Mouse (Mus musculus) heart, postnatal 0 days (tissue): ENCODE measurements around the gene Adamts16. TPM values are rescaled to one million over a fixed set of nuclear protein-coding genes. Genes with fewer than 3 reads are reported as not detected.

Source experiments
- ATAC-seq: fragments of 200-750 bp; cut with Nextera tagmentation; 2 replicates; pipeline ENCODE4 v1.8.0; 2017; ENCODE audit warnings: low read depth, moderate number of reproducible peaks, moderate library complexity; ENCODE audit not compliant: insufficient read depth
- DNase-seq: peaks from one replicate; pipeline ENCODE4 v3.0.0-alpha.2; 2016; ENCODE audit warnings: low spot score
- H3K27ac ChIP-seq: fragments of 300-500 bp; sonication (generic); 2 replicates; pipeline ENCODE4 v1.5.1; 2014; ENCODE audit warnings: low read depth, mild to moderate bottlenecking
- H3K27me3 ChIP-seq: fragments of 300-500 bp; sonication (generic); 2 replicates; pipeline ENCODE4 v1.6.1; 2014; ENCODE audit warnings: low read length, mixed read lengths; ENCODE audit not compliant: control insufficient read depth, insufficient read depth
- H3K36me3 ChIP-seq: fragments of 300-500 bp; sonication (generic); replicated peaks from 2 replicates; pipeline ENCODE4 v1.6.1; 2014; ENCODE audit warnings: low read length, mixed read lengths; ENCODE audit not compliant: control insufficient read depth, insufficient read depth
- H3K4me1 ChIP-seq: fragments of 300-500 bp; sonication (generic); 2 replicates; pipeline ENCODE4 v1.6.1; 2014; ENCODE audit warnings: antibody characterized with exemption; ENCODE audit not compliant: control insufficient read depth, insufficient read depth
- H3K4me2 ChIP-seq: fragments of 300-500 bp; sonication (generic); 2 replicates; pipeline ENCODE4 v1.6.1; 2014; ENCODE audit warnings: low read depth, mild to moderate bottlenecking, low read length, moderate library complexity
- H3K4me3 ChIP-seq: fragments of 300-500 bp; sonication (generic); 2 replicates; pipeline ENCODE4 v1.5.1; 2014; ENCODE audit warnings: low read depth, low read length
- H3K9ac ChIP-seq: fragments of 300-500 bp; sonication (generic); replicated peaks from 2 replicates; pipeline ENCODE4 v1.6.1; 2014; ENCODE audit warnings: low read depth, low read length, mixed read lengths
- H3K9me3 ChIP-seq: fragments of 300-500 bp; sonication (generic); replicated peaks from 2 replicates; pipeline ENCODE4 v1.6.1; 2016; ENCODE audit warnings: low read length; ENCODE audit not compliant: control insufficient read depth
- CTCF ChIP-seq: IDR thresholded peaks from 2 replicates; pipeline ENCODE4 v1.5.1; 2016; ENCODE audit warnings: antibody characterized with exemption, control low read depth, low read depth
- EP300 ChIP-seq: IDR thresholded peaks from 2 replicates; pipeline ENCODE4 v1.6.1; 2016; ENCODE audit warnings: antibody characterized with exemption, low read depth
- WGBS: fragments of 180-500 bp; shearing (Covaris S2); extraction: QIAGEN DNeasy Blood & Tissue Kit; methylation state at CpG from one replicate; pipeline ENCODE4 v1.1.7; 2014; 5-methylcytosine and 5-hydroxymethylcytosine counted together
- polyA plus RNA-seq: library from polyadenylated mRNA; unstranded; fragments of >200 nt; fragmentation: Nextera tagmentation; extraction: Ambion mirVana; gene quantifications from 2 replicates; pipeline ENCODE4 v1.2.1, GENCODE M21; 2015
- total RNA-seq: library from RNA; depleted of rRNA; stranded (reverse); fragments of >200 nt; gene quantifications from 2 replicates; pipeline ENCODE4 v1.2.3, GENCODE M21; 2014; ENCODE audit warnings: low replicate concordance

Gene Adamts16
- total and polyA plus RNA-seq, 2 experiments from 2014 or later, result 0.05 to 0.57 TPM

- no peak overlapping the region for H3K27ac ChIP-seq
- H3K9me3 ChIP-seq, result no peaks in the 10 kb centered on the region
- no peak overlapping the region for H3K9ac ChIP-seq
- no peaks in the 10 kb centered on the region for H3K36me3 ChIP-seq
- WGBS, result 70% methylated on average over 4 of the region's 4 CpGs
- no peak overlapping the region for H3K4me2 ChIP-seq
- DNase-seq (no peak), ATAC-seq (no peak)
- TF ChIP-seq CTCF, result no peak
- no peak for TF ChIP-seq EP300
- no peaks in the 10 kb centered on the region for H3K4me1 ChIP-seq
- H3K4me3 ChIP-seq, result no peak overlapping the region
- H3K27me3 ChIP-seq, result no peaks in the 10 kb centered on the region
Observed at GRCm38 (mm10) chr13:70698812-70699387, 142.7 kb downstream of the Adamts16 start.

DNA sequence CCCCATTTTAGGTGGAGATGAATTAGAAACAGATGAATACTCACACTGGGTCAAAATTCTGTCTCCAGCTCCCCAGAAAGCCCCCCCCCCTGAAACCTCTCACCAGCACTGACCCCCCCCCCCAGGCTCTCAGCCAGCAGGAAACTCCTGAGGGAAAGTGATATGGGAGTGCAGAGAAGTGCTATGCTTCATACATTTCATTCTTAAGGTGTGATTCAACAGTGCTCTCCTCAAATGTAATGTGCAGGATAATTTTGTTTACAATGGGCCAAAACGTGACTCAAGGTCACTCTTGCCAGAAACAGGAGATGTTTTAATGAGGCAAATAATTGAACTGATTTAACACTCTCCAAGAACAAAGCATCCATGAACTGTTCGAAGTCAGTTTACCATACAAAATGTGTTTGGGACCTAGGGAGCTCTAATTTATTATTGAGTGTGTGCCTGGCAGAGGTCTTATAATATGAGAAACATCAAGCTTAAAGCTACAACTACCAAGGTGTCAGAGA lies 152.1 kb downstream of the Adamts16 start:
- no peaks in the 10 kb centered on the region for H3K27me3 ChIP-seq
- no peaks in the 10 kb centered on the region for H3K9me3 ChIP-seq
- H3K9ac ChIP-seq, result no peak overlapping the region
- no peak for DNase-seq
- no peak overlapping the region for H3K27ac ChIP-seq
- no peak overlapping the region for H3K4me3 ChIP-seq
- no peak overlapping the region for H3K4me2 ChIP-seq
- H3K36me3 ChIP-seq, result no peaks in the 10 kb centered on the region
- no peak for TF ChIP-seq CTCF
- no peak for TF ChIP-seq EP300
- WGBS, result 44% methylated on average over 2 of the region's 2 CpGs
- ATAC-seq, result no peak
- H3K4me1 ChIP-seq, result no peaks in the 10 kb centered on the region

DNA sequence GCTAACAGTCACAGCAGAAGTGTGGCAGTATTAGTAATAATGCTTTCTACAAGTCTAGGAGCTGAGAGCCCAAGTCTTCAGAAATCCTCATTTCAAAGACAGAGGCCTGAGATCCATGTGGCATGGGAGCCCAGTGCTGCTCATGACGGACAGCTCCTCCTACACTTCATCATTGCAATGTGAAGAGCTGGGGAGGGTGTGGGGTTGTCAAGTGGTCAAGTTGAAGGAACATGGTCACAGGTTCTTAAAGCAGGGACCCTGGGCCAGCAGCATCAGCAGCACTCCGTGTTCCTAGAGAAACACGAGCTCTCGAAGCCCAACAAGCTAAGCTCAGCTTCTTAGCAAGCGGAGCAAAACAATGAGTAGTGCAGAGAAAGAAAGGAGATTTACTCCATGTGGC lies 155.8 kb downstream of the Adamts16 start:
- Histone ChIP-seq H3K9me3 (no peaks in the 10 kb centered on the region), H3K9ac (no peak overlapping the region), H3K27ac (no peak overlapping the region), H3K36me3 (no peaks in the 10 kb centered on the region), H3K4me3 (no peak overlapping the region), H3K4me2 (no peak overlapping the region), H3K4me1 (no peaks in the 10 kb centered on the region), H3K27me3 (no peaks in the 10 kb centered on the region)
- no peak for TF ChIP-seq CTCF
- TF ChIP-seq EP300, result no peak
- no peak for ATAC-seq
- DNase-seq, result no peak
- WGBS, result 57% methylated on average over 5 of the region's 5 CpGs

DNA sequence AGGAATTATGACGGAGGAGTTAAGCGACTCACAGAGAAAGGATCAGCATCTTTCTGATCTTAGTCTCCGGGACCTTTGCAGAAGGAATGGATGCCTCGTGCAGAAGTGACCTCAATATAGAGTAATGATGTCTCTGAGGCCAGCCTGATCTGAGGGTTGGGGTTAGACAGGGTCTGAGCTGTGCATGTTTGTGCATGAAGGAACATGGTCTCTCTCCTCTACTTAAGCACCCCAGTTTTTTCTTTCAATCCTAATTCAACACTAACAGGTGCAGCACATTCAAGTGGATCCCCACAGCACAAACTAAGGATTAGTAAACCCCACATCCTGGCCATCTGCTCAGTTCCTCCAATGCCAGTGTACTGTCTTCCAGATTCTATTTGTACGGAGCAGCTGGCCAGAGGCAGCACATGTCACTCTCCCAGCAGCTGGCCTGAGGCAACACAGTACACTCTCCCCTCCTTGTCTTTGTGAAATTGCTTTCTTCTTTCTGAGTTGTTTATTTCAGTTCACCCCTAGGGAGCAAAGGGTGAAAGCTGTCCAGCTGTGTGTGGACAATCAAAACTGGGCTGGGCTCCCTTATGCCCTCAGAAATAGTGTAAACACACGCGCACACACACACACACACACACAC lies 156.5 kb downstream of the Adamts16 start:
- H3K4me3 ChIP-seq, result no peak overlapping the region
- H3K4me2 ChIP-seq, result no peak overlapping the region
- no peaks in the 10 kb centered on the region for H3K36me3 ChIP-seq
- no peak for TF ChIP-seq CTCF
- TF ChIP-seq EP300, result no peak
- H3K4me1 ChIP-seq, result no peaks in the 10 kb centered on the region
- H3K27me3 ChIP-seq, result no peaks in the 10 kb centered on the region
- no peak overlapping the region for H3K27ac ChIP-seq
- 69% methylated on average over 7 of the region's 7 CpGs for WGBS
- H3K9me3 ChIP-seq, result no peaks in the 10 kb centered on the region
- no peak for ATAC-seq
- no peak for DNase-seq
- H3K9ac ChIP-seq, result no peak overlapping the region

DNA sequence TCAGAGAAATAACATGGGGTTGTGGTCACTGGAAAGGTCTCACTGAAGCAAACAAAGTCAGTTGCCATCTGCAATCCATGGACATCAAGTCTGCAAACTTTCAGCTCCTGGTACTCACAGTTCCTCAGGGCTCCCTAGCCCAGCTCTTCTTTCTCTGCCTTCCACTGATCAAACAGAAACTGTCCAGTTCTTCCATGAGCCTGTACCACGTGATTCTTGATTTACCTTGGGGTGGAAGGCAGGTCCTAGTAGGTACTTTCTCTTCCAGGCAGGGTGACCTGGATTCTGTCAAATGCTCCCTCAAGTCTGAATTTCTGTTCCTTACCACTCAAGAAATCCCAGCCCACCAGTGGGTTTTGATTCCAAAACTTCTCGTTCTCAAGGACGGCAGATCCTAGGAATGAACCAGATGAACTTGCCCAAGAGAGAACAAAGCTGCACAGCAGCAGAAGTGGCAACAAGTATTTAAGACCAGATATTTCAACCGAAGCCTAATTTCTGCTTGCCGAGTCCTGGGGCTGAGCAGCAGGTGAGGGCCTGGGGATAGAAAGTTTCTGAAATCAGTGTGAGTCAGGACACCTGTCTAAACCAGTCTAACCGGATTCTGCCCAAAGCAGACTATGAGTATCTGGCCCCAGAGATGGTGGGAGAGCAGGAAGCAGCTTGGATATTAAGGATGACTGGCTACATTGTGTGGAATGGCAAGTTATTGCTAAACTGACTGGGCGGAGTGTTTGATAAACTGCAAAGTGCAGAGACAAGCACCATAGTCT lies 160.0 kb downstream of the Adamts16 start:
- no peak for ATAC-seq
- Histone ChIP-seq H3K27ac (no peak overlapping the region), H3K27me3 (no peaks in the 10 kb centered on the region), H3K9me3 (no peaks in the 10 kb centered on the region), H3K4me3 (no peak overlapping the region), H3K4me2 (no peak overlapping the region), H3K9ac (no peak overlapping the region), H3K36me3 (no peaks in the 10 kb centered on the region), H3K4me1 (no peaks in the 10 kb centered on the region)
- DNase-seq, result no peak
- TF ChIP-seq CTCF (no peak), EP300 (no peak)
- 79% methylated on average over 7 of the region's 7 CpGs for WGBS
